Mouse (Mus musculus) myocyte (in vitro differentiated cells): Measurements from ENCODE around the gene Aff2.

Source experiments
- E2F4 ChIP-seq: IDR thresholded peaks from one replicate; pipeline ENCODE4 v1.6.1; 2011; ENCODE audit warnings: mild to moderate bottlenecking, control low read depth, moderate library complexity; ENCODE audit not compliant: insufficient read depth
- MAX ChIP-seq: IDR thresholded peaks from one replicate; pipeline ENCODE4 v1.6.1; 2011; ENCODE audit warnings: low read depth, mild to moderate bottlenecking, control low read depth
- MYOD1 ChIP-seq, 3 experiments: IDR thresholded peaks; one replicate each; pipeline ENCODE4 v1.6.1; 2011; ENCODE audit warnings: control low read depth in 2 of 3, low read depth in 2 of 3, mild to moderate bottlenecking in 2 of 3, moderate library complexity in 1 of 3; ENCODE audit not compliant: insufficient read length in 2 of 3, control insufficient read depth in 1 of 3
- POLR2A ChIP-seq: IDR thresholded peaks from one replicate; pipeline ENCODE4 v1.6.1; 2011; ENCODE audit warnings: low read depth, mild to moderate bottlenecking, control low read depth, moderate library complexity; ENCODE audit not compliant: insufficient read length
- POLR2AphosphoS2 ChIP-seq: IDR thresholded peaks from one replicate; pipeline ENCODE4 v1.6.1; 2011; ENCODE audit warnings: low read depth, control low read depth; ENCODE audit not compliant: insufficient read length
- USF1 ChIP-seq: IDR thresholded peaks from one replicate; pipeline ENCODE4 v1.6.1; 2011; ENCODE audit warnings: low read depth, mild to moderate bottlenecking, control low read depth, moderate library complexity

DNA sequence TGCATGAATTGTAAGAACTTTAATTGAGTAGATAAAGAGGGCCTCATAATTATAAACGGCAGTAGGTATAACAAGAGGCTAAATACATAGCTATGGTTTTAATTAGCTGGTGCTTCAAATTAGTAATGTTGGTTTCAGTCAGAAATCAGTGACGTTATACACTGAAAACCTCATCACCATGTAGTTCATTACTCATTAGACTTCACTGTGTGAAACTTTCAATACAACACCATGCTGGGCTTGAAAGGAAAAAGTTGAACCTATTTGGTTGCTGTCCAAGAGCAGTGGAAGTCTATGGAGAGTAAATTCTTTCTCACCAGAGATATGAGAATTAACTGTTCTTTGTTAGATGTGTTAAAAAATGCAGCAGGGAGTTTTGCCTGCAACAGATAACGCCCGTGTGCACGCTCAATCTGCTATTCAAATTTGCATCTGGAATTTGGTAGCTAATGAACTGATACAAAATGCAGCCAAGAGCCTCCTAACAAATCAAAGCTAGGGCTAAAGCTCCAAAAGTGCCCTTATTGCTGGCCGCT, 158.0 kb downstream of the Aff2 start:
- TF ChIP-seq USF1 (no peak), POLR2A (no peak), MAX (no peak), POLR2AphosphoS2 (no peak), E2F4 (no peak), MYOD1 (IDR thresholded peaks at IDR 0.05; ENCODE audit: control insufficient read depth in 1 of 3, insufficient read length in 2 of 3, low read depth in 2 of 3) (no peak)
